In the genomic region with DNA sequence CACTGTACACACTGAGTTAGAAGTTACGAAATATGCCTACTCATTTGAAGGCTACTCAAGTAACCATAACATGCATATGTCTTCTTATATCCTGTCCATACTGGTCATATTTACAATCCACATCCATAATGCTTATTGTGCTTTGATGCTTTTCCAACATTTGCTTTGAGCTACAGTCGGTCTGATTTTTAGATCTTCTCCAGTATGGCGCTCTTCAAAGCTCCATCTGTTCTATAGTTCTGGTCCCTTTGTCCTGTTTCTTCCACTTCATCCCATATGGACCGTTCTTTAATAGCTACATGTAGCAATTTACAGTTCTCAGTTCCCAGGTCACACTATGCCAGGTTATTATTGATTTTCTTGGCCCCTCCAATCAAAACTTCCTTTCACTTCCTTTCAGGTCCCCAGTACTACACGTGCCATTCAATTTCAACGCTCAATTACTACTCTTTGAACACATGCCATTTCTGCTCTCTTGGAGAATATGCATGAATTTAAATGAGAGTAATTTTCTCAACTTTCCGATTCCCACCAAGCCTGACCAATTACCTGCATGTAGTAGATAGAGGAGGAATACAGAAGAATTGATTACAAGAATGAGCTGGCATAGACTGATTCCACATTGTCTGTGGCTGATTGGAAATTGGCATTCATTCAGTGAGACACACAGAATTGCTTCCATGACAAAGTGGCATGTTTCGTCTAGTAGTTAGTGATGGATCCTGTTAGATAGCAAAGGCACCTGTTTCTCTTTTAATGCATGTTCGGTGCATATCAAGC, we compare ENCODE assay signal across 22 mouse cellular contexts.
DNase-seq lines count a peak whose midpoint lies in the region; ATAC-seq and TF ChIP-seq lines count a peak whose summit lies in the region.
"Had no signal": no experiment of that assay in that cellular context is flagged by ENCODE, and none has a peak within 500 bp of the region (broad histone marks: within the 10 kb centered on the region; RNA-seq: fewer than 3 reads in every experiment).

No protein-coding gene starts in this region.

- no peaks in the 10 kb centered on the region for H3K4me1 ChIP-seq in hindbrain, embryonic 13.5 days (replicated peaks)
- no peaks in the 10 kb centered on the region for H3K4me1 ChIP-seq in hindbrain, embryonic 11.5 days (replicated peaks; ENCODE audit: control insufficient read depth, insufficient read depth, low read length)
- no peaks in the 10 kb centered on the region for H3K4me1 ChIP-seq in midbrain, embryonic 13.5 days (replicated peaks)
- no peaks in the 10 kb centered on the region for H3K4me1 ChIP-seq in midbrain, embryonic 10.5 days
- peaks cover 14% of the 10 kb centered on the region for H3K4me1 ChIP-seq in forebrain, embryonic 15.5 days
- no peaks in the 10 kb centered on the region for H3K4me1 ChIP-seq in cerebellum, adult 2 months (ENCODE audit: control insufficient read depth, insufficient read depth, low read length)
- H3K4me1 ChIP-seq: embryonic facial prominence, embryonic 10.5 days; heart, embryonic 12.5 days; hindbrain, embryonic 10.5 days; intestine, embryonic 15.5 days; neural tube, embryonic 12.5 days had no signal

- WGBS in hindbrain, embryonic 13.5 days = 81% methylated on average over 9 of the region's 9 CpGs
- WGBS in hindbrain, embryonic 11.5 days = 91% methylated on average over 9 of the region's 9 CpGs
- WGBS in midbrain, embryonic 13.5 days = 86% methylated on average over 9 of the region's 9 CpGs
- 94% methylated on average over 9 of the region's 9 CpGs for WGBS in midbrain, embryonic 10.5 days
- 43% methylated on average over 9 of the region's 9 CpGs for WGBS in forebrain, embryonic 15.5 days
- 51% methylated on average over 9 of the region's 9 CpGs for WGBS in cerebellum, adult 2 months

- no peak for TF ChIP-seq CTCF in cerebellum, adult 2 months (IDR thresholded peaks at IDR 0.05; ENCODE audit: borderline replicate concordance, insufficient read depth, low read depth, low read length)

- no peak overlapping the region for H3K9ac ChIP-seq in hindbrain, embryonic 13.5 days
- no peak overlapping the region for H3K9ac ChIP-seq in hindbrain, embryonic 11.5 days (ENCODE audit: low read depth, low read length)
- no peak overlapping the region for H3K9ac ChIP-seq in midbrain, embryonic 13.5 days (replicated peaks)
- no peak overlapping the region for H3K9ac ChIP-seq in forebrain, embryonic 15.5 days (replicated peaks)
- H3K9ac ChIP-seq: heart, embryonic 12.5 days; intestine, embryonic 15.5 days; neural tube, embryonic 12.5 days had no signal

- no peaks in the 10 kb centered on the region for H3K9me3 ChIP-seq in hindbrain, embryonic 13.5 days
- H3K9me3 ChIP-seq in hindbrain, embryonic 11.5 days (ENCODE audit: control insufficient read depth, low read length) = no peaks in the 10 kb centered on the region
- H3K9me3 ChIP-seq in midbrain, embryonic 13.5 days = no peaks in the 10 kb centered on the region
- no peaks in the 10 kb centered on the region for H3K9me3 ChIP-seq in midbrain, embryonic 10.5 days (replicated peaks)
- no peaks in the 10 kb centered on the region for H3K9me3 ChIP-seq in forebrain, embryonic 15.5 days
- H3K9me3 ChIP-seq: embryonic facial prominence, embryonic 10.5 days; heart, embryonic 12.5 days; hindbrain, embryonic 10.5 days; intestine, embryonic 15.5 days; neural tube, embryonic 12.5 days had no signal

- no peak overlapping the region for H3K27ac ChIP-seq in hindbrain, embryonic 13.5 days
- H3K27ac ChIP-seq in hindbrain, embryonic 11.5 days (ENCODE audit: low read depth, low read length) = no peak overlapping the region
- no peak overlapping the region for H3K27ac ChIP-seq in midbrain, embryonic 13.5 days
- H3K27ac ChIP-seq in midbrain, embryonic 10.5 days (replicated peaks) = no peak overlapping the region
- peak overlapping the region; percentile 68 for H3K27ac ChIP-seq in forebrain, embryonic 15.5 days (replicated peaks)
- H3K27ac ChIP-seq in cerebellum, adult 2 months (ENCODE audit: insufficient read depth, low read length) = no peak overlapping the region
- H3K27ac ChIP-seq: embryonic facial prominence, embryonic 10.5 days; hindbrain, embryonic 10.5 days; intestine, embryonic 15.5 days; neural tube, embryonic 12.5 days had no signal

- no peak overlapping the region for H3K4me2 ChIP-seq in hindbrain, embryonic 13.5 days
- no peak overlapping the region for H3K4me2 ChIP-seq in hindbrain, embryonic 11.5 days (replicated peaks; ENCODE audit: low read depth, low read length)
- H3K4me2 ChIP-seq in midbrain, embryonic 13.5 days (replicated peaks) = no peak overlapping the region
- H3K4me2 ChIP-seq in forebrain, embryonic 15.5 days (replicated peaks) = no peak overlapping the region
- H3K4me2 ChIP-seq: heart, embryonic 12.5 days; intestine, embryonic 15.5 days; neural tube, embryonic 12.5 days had no signal

- ATAC-seq in hindbrain, embryonic 13.5 days (ENCODE audit: low FRiP score) = 0 out of 2 replicates have a peak, but pooled peaks have one; percentile 24
- ATAC-seq in hindbrain, embryonic 11.5 days (ENCODE audit: low FRiP score) = no peak
- peak; percentile 9; the same call in 1 of the 2 replicates for ATAC-seq in midbrain, embryonic 13.5 days
- peak; percentile 91 for ATAC-seq in forebrain, embryonic 15.5 days (replicated peaks)
- ATAC-seq: intestine, embryonic 15.5 days; Patski had no signal

- no peaks in the 10 kb centered on the region for H3K36me3 ChIP-seq in hindbrain, embryonic 13.5 days
- no peaks in the 10 kb centered on the region for H3K36me3 ChIP-seq in hindbrain, embryonic 11.5 days (ENCODE audit: control insufficient read depth, insufficient read depth, low read length)
- no peaks in the 10 kb centered on the region for H3K36me3 ChIP-seq in midbrain, embryonic 13.5 days
- no peaks in the 10 kb centered on the region for H3K36me3 ChIP-seq in midbrain, embryonic 10.5 days
- H3K36me3 ChIP-seq in forebrain, embryonic 15.5 days = no peaks in the 10 kb centered on the region
- H3K36me3 ChIP-seq: embryonic facial prominence, embryonic 10.5 days; heart, embryonic 12.5 days; hindbrain, embryonic 10.5 days; intestine, embryonic 15.5 days; neural tube, embryonic 12.5 days had no signal

- no peaks in the 10 kb centered on the region for H3K27me3 ChIP-seq in hindbrain, embryonic 13.5 days
- H3K27me3 ChIP-seq in hindbrain, embryonic 11.5 days (ENCODE audit: control insufficient read depth, insufficient read depth, low read length) = no peaks in the 10 kb centered on the region
- H3K27me3 ChIP-seq in midbrain, embryonic 13.5 days = no peaks in the 10 kb centered on the region
- no peaks in the 10 kb centered on the region for H3K27me3 ChIP-seq in midbrain, embryonic 10.5 days (ENCODE audit: low read depth, poor library complexity, severe bottlenecking)
- H3K27me3 ChIP-seq in forebrain, embryonic 15.5 days = no peaks in the 10 kb centered on the region
- no peaks in the 10 kb centered on the region for H3K27me3 ChIP-seq in cerebellum, adult 2 months (ENCODE audit: control insufficient read depth, insufficient read depth, low read length)
- H3K27me3 ChIP-seq: heart, embryonic 12.5 days; intestine, embryonic 15.5 days; neural tube, embryonic 12.5 days; Patski had no signal

- no peak for TF ChIP-seq POLR2A in cerebellum, adult 2 months (IDR thresholded peaks at IDR 0.05; ENCODE audit: borderline replicate concordance, insufficient read depth, low read length)

- no peak for DNase-seq in hindbrain, embryonic 11.5 days (ENCODE audit: low spot score)
- DNase-seq in midbrain, embryonic 10.5 days (ENCODE audit: low spot score) = no peak
- no peak for DNase-seq in cerebellum, adult 2 months
- no peak for DNase-seq in retina, embryonic 14.5 days (ENCODE audit: low spot score)
- DNase-seq: adrenal gland, adult 2 months; cerebellum, adult 8-10 months; gastrocnemius, postnatal 25 days; heart, adult 18-20 months; heart, postnatal 10 days; kidney, adult 8-10 months; kidney, postnatal 10 days; lung, postnatal 4 days; thymus, postnatal 14 days had no signal

- H3K4me3 ChIP-seq in hindbrain, embryonic 13.5 days = no peak overlapping the region
- no peak overlapping the region for H3K4me3 ChIP-seq in hindbrain, embryonic 11.5 days (ENCODE audit: low read depth, low read length)
- no peak overlapping the region for H3K4me3 ChIP-seq in midbrain, embryonic 13.5 days (replicated peaks)
- no peak overlapping the region for H3K4me3 ChIP-seq in midbrain, embryonic 10.5 days
- H3K4me3 ChIP-seq in forebrain, embryonic 15.5 days = no peak overlapping the region
- H3K4me3 ChIP-seq in cerebellum, adult 2 months (replicated peaks; ENCODE audit: insufficient read depth, low read depth, low read length) = no peak overlapping the region
- H3K4me3 ChIP-seq: embryonic facial prominence, embryonic 10.5 days; heart, embryonic 12.5 days; hindbrain, embryonic 10.5 days; intestine, embryonic 15.5 days; neural tube, embryonic 12.5 days had no signal
